Mouse (Mus musculus): Measurements from ENCODE around the gene Sf3b5.

Sf3b5 gene

DNA sequence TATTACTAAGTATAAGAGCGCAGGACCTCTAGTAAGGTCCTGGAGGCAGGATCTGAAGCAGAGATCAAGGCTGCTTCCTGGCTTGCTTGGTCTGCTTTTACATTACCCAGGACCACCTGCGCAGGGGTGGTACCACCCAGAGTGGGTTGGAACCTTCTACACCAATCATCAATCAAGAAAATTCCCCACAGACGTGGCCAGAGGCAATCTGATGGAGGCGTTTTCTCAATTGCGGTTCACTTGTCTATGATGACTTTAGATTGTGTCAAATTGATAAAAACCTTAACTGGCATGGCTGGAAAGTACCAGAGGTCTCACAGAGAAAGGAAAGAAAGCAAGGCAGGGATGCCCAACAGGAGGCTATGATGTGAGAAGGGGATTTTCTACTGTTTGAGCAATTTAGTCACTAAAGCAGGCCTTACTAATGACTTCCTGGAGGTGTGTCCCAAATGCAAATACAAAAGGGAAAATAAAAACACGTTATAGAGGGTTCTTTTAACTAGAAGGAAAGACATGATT lies 51.8 kb downstream of the Sf3b5 start:
- in situ Hi-C loops (cut with MboI; ENCODE audit: low pct_unique_long_range_greater_than_20kb in 1 of 2, low sequenced_read_pairs in 2 of 2, unreplicated experiment in 1 of 2), result no loop called here
